Mouse (Mus musculus) neural tube, embryonic 15.5 days (tissue): ENCODE data around the gene Olfr1186. TPM values are rescaled to one million over a fixed set of nuclear protein-coding genes. Genes with fewer than 3 reads are reported as not detected.
"Not testable (repeated sequence)": the region's sequence is repeated elsewhere in the genome, so short reads cannot be mapped to it uniquely, and the experiment has no call there.

Experiments
- ATAC-seq: fragments of 200-750 bp; cut with Nextera tagmentation; 2 replicates; pipeline ENCODE4 v1.8.0; 2017; ENCODE audit warnings: mild to moderate bottlenecking, moderate TSS enrichment, moderate library complexity; ENCODE audit not compliant: low FRiP score
- H3K27ac ChIP-seq: fragments of 300-500 bp; sonication (generic); replicated peaks from 2 replicates; pipeline ENCODE4 v1.5.1; 2015; ENCODE audit warnings: mild to moderate bottlenecking, inconsistent platforms
- H3K27me3 ChIP-seq: fragments of 300-500 bp; sonication (generic); replicated peaks from 2 replicates; pipeline ENCODE4 v1.6.1; 2015; ENCODE audit warnings: inconsistent platforms
- H3K36me3 ChIP-seq: fragments of 300-500 bp; sonication (generic); 2 replicates; pipeline ENCODE4 v1.6.1; 2015; ENCODE audit warnings: inconsistent platforms
- H3K4me1 ChIP-seq: fragments of 300-500 bp; sonication (generic); 2 replicates; pipeline ENCODE4 v1.6.1; 2015; ENCODE audit warnings: inconsistent platforms
- H3K4me2 ChIP-seq: fragments of 300-500 bp; sonication (generic); 2 replicates; pipeline ENCODE4 v1.6.1; 2015; ENCODE audit warnings: inconsistent platforms, mild to moderate bottlenecking, moderate library complexity
- H3K4me3 ChIP-seq: fragments of 300-500 bp; sonication (generic); replicated peaks from 2 replicates; pipeline ENCODE4 v1.5.1; 2015; ENCODE audit warnings: mild to moderate bottlenecking, inconsistent platforms
- H3K9ac ChIP-seq: fragments of 300-500 bp; sonication (generic); replicated peaks from 2 replicates; pipeline ENCODE4 v1.6.1; 2015; ENCODE audit warnings: mild to moderate bottlenecking, inconsistent platforms
- H3K9me3 ChIP-seq: fragments of 300-500 bp; sonication (generic); replicated peaks from 2 replicates; pipeline ENCODE4 v1.6.1; 2016; ENCODE audit warnings: inconsistent platforms
- WGBS: fragments of 180-500 bp; shearing (Covaris S2); methylation state at CpG from one replicate; pipeline ENCODE4 v1.1.7; 2015; ENCODE audit warnings: mixed read lengths; 5-methylcytosine and 5-hydroxymethylcytosine counted together
- polyA plus RNA-seq: library from polyadenylated mRNA; unstranded; fragments of >200 nt; fragmentation: Nextera tagmentation; extraction: Ambion mirVana; gene quantifications from 2 replicates; pipeline ENCODE4 v1.2.1, GENCODE M21; 2015

The Olfr1186 gene
- not detected in 2 replicates for polyA plus RNA-seq

DNA sequence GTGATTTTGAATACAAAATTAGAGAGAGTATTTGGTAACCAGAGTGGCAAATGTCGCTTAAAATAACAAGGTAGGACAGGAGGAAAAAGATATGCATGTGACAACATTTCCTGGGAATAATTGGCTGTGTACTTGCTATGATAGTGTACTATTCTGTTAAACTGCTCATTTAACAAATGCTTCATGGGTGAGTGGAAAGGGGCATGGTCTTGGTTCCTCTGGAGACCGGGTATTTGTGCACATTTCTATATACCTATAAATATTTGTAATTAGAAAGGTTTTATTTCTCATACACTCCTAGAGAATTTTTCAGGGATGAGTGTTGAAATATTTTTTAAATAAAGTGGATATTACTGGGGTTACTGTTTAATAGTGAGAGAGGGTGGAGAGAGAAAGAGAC, at the start of gene Olfr1186:
TSS of gene Olfr1186 (plus strand) at position 301 of the 400 bp plus-strand sequence.
- H3K9me3 ChIP-seq, result no peaks in the 10 kb centered on the region
- WGBS, result 90% methylated on average over 2 of the region's 2 CpGs

DNA sequence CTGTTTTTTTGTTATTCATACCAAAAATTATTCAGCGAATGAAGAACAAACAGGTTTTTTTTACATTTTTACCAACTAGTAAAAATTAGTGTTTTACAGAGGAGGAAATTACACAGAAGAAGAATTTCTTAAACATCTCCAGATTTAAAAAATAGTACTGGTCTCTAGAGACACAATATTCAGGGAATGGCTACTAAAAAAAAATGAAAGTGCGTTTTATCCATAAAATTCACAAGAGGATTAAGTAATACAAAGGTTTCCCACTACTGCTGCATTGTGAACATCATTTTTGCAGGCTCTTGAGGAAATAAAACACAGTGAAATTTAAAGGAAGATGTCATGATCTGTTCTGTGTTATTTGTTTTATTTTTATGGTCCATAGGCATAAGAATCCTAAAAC, 35.1 kb upstream of the Olfr1186 start, which contains the start of gene Olfr1184:
TSS of gene Olfr1184 (plus strand) at position 301 of the 400 bp plus-strand sequence.
- Histone ChIP-seq H3K9me3 (no peaks in the 10 kb centered on the region), H3K27me3 (no peaks in the 10 kb centered on the region), H3K4me2 (no peak within 1 kb of the TSS), H3K4me3 (no peak within 1 kb of the TSS), H3K4me1 (no peaks in the 10 kb centered on the region), H3K9ac (no peak within 1 kb of the TSS), H3K36me3 (no peaks in the 10 kb centered on the region), H3K27ac (no peak within 1 kb of the TSS)
- no peak for ATAC-seq
- WGBS, result 93% methylated on average over 2 of the region's 2 CpGs

More for the DNA sequence above, at the start of gene Olfr1186:
- Histone ChIP-seq H3K4me3 (no peak within 1 kb of the TSS), H3K4me1 (no peaks in the 10 kb centered on the region), H3K27ac (no peak within 1 kb of the TSS), H3K9ac (no peak within 1 kb of the TSS), H3K4me2 (no peak within 1 kb of the TSS), H3K27me3 (no peaks in the 10 kb centered on the region), H3K36me3 (no peaks in the 10 kb centered on the region)
- ATAC-seq, result no peak

GRCm38 (mm10) chr2:88493020-88493419, 25.3 kb upstream of the Olfr1186 start, which contains the start of gene Olfr1185-ps1:
Gene Olfr1185-ps1 (plus strand): TSS chr2:88493320.
- Histone ChIP-seq H3K9me3 (no peaks in the 10 kb centered on the region), H3K4me3 (no peak within 1 kb of the TSS), H3K9ac (no peak within 1 kb of the TSS), H3K4me2 (no peak within 1 kb of the TSS), H3K27ac (no peak within 1 kb of the TSS), H3K4me1 (no peaks in the 10 kb centered on the region), H3K27me3 (no peaks in the 10 kb centered on the region), H3K36me3 (no peaks in the 10 kb centered on the region)
- ATAC-seq, result no peak
- 74% methylated on average over 2 of the region's 2 CpGs for WGBS

DNA sequence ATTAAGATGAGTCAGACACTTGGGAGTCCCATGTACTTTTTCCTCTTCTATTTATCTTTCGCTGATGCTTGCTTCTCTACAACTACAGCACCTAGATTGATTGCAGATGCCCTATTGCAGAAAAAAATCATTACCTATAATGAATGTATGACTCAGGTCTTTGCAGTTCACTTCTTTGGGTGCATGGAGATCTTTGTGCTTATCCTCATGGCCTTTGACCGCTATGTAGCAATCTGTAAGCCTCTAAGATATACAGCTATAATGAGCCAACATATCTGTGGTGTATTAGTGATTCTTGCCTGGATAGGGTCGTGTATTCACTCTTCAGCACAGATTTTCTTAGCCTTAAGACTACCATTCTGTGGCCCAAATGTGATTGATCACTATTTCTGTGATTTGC, 7.4 kb downstream of the Olfr1186 start:
- H3K36me3 ChIP-seq, result no peaks in the 10 kb centered on the region
- no peak for ATAC-seq
- H3K27me3 ChIP-seq, result no peaks in the 10 kb centered on the region
- no peak overlapping the region for H3K4me3 ChIP-seq
- no peak overlapping the region for H3K27ac ChIP-seq
- no peaks in the 10 kb centered on the region for H3K9me3 ChIP-seq
- WGBS, result 78% methylated on average over 3 of the region's 3 CpGs
- no peak overlapping the region for H3K9ac ChIP-seq
- H3K4me2 ChIP-seq, result no peak overlapping the region
- no peaks in the 10 kb centered on the region for H3K4me1 ChIP-seq

- WGBS, result 89% methylated on average over 2 of the region's 2 CpGs
- Histone ChIP-seq H3K4me1 (no peaks in the 10 kb centered on the region), H3K4me3 (no peak within 1 kb of the TSS), H3K4me2 (no peak within 1 kb of the TSS), H3K9ac (no peak within 1 kb of the TSS), H3K27me3 (no peaks in the 10 kb centered on the region), H3K36me3 (no peaks in the 10 kb centered on the region), H3K27ac (no peak within 1 kb of the TSS), H3K9me3 (no peaks in the 10 kb centered on the region)
- ATAC-seq, result no peak
These were observed 38.3 kb downstream of the Olfr1186 start, which contains the start of gene Olfr1188 for GRCm38 (mm10) chr2:88556635-88557034. Gene Olfr1188 (plus strand): TSS chr2:88556935.

DNA sequence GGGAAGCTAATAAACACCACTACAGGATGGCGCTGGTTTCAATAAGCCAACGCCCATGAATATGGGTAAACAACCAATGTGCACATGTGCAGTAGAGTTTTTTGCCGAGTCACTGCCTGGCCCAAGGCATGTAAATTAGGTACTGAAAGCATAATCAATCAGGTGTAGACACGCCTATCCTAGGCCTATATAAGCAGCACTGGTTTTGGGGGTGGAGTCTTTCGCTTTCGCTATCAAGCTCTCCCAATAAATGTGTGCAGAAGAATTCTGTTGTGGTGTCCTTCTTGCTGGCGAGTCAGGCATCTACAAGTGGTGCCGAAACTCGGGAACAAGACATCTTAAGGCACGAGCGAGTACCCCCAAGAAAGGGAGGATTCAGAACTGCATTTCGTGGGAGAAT, 54.3 kb downstream of the Olfr1186 start:
- not testable (repeated sequence) for ATAC-seq, H3K9me3 ChIP-seq
- 92% methylated on average over 12 of the region's 12 CpGs for WGBS

More for the DNA sequence above, 54.3 kb downstream of the Olfr1186 start:
- not testable (repeated sequence) for H3K4me3 ChIP-seq, H3K27me3 ChIP-seq, H3K27ac ChIP-seq, H3K4me1 ChIP-seq, H3K4me2 ChIP-seq, H3K36me3 ChIP-seq, H3K9ac ChIP-seq

Other genes starting within 250 kb of the Olfr1186 start
- gene Olfr1173, start 238.7 kb upstream of the Olfr1186 start, polyA plus RNA-seq, result not detected in 2 replicates
- gene Olfr1174-ps, start 203.4 kb upstream of the Olfr1186 start, polyA plus RNA-seq, result not detected in 2 replicates
- not detected in 2 replicates for gene Olfr1175-ps, start 191.3 kb upstream of the Olfr1186 start, polyA plus RNA-seq
- not detected in 2 replicates for gene Olfr1176, start 181.8 kb upstream of the Olfr1186 start, polyA plus RNA-seq
- gene Olfr1177-ps, start 172.1 kb upstream of the Olfr1186 start, polyA plus RNA-seq, result not detected in 2 replicates
- not detected in 2 replicates for gene Olfr1178, start 131.5 kb upstream of the Olfr1186 start, polyA plus RNA-seq
- not detected in 2 replicates for gene Olfr1179, start 112.1 kb upstream of the Olfr1186 start, polyA plus RNA-seq
- gene Olfr1180, start 99.4 kb upstream of the Olfr1186 start, polyA plus RNA-seq, result not detected in 2 replicates
- gene Olfr1181, start 92.4 kb upstream of the Olfr1186 start, polyA plus RNA-seq, result not detected in 2 replicates
- not detected in 2 replicates for gene Gm13757, start 69.4 kb upstream of the Olfr1186 start, polyA plus RNA-seq
- gene Olfr1183, start 63.7 kb upstream of the Olfr1186 start, polyA plus RNA-seq, result not detected in 2 replicates
- gene Olfr1184, start 35.0 kb upstream of the Olfr1186 start, polyA plus RNA-seq, result not detected in 2 replicates
- not detected in 2 replicates for gene Olfr1185-ps1, start 25.2 kb upstream of the Olfr1186 start, polyA plus RNA-seq
- not detected in 2 replicates for gene Olfr1188, start 38.4 kb downstream of the Olfr1186 start, polyA plus RNA-seq
- not detected in 2 replicates for gene Olfr1189, start 67.9 kb downstream of the Olfr1186 start, polyA plus RNA-seq
- not detected in 2 replicates for gene Olfr1191-ps1, start 122.0 kb downstream of the Olfr1186 start, polyA plus RNA-seq
- not detected in 2 replicates for gene Olfr1192-ps1, start 130.0 kb downstream of the Olfr1186 start, polyA plus RNA-seq
- gene Olfr1193, start 157.1 kb downstream of the Olfr1186 start, polyA plus RNA-seq, result not detected in 2 replicates
- not detected in 2 replicates for gene Olfr1195, start 170.6 kb downstream of the Olfr1186 start, polyA plus RNA-seq
- not detected in 2 replicates for gene Olfr1196, start 186.0 kb downstream of the Olfr1186 start, polyA plus RNA-seq
- not detected in 2 replicates for gene Olfr1197, start 213.8 kb downstream of the Olfr1186 start, polyA plus RNA-seq
- not detected in 2 replicates for gene Olfr1198, start 232.8 kb downstream of the Olfr1186 start, polyA plus RNA-seq
- not detected in 2 replicates for gene Olfr1199, start 241.9 kb downstream of the Olfr1186 start, polyA plus RNA-seq